Mouse (Mus musculus) liver, embryonic 14.5 days (tissue): ENCODE measurements around the gene H2-T23. TPM values are rescaled to one million over a fixed set of nuclear protein-coding genes. Genes with fewer than 3 reads are reported as not detected.
"Not testable (repeated sequence)": the region's sequence is repeated elsewhere in the genome, so short reads cannot be mapped to it uniquely, and the experiment has no call there.

Experiments
- ATAC-seq: fragments of 200-750 bp; cut with Nextera tagmentation; 2 replicates; pipeline ENCODE4 v1.8.0; 2017; ENCODE audit warnings: moderate number of reproducible peaks, mild to moderate bottlenecking, moderate library complexity; ENCODE audit not compliant: insufficient read depth
- DNase-seq, 3 experiments: peaks; one replicate each; pipeline ENCODE4 v3.0.0-alpha.2; 2012 to 2013; ENCODE audit warnings: low read depth in 3 of 3, low spot score in 3 of 3
- H3K27ac ChIP-seq: fragments of 300-500 bp; sonication (generic); 2 replicates; pipeline ENCODE4 v1.5.1; 2014; ENCODE audit warnings: moderate library complexity, mild to moderate bottlenecking, control low read depth, inconsistent platforms
- H3K27me3 ChIP-seq: fragments of 300-500 bp; sonication (generic); 2 replicates; pipeline ENCODE4 v1.6.1; 2014; ENCODE audit warnings: mild to moderate bottlenecking, low read length, moderate library complexity; ENCODE audit not compliant: control insufficient read depth, insufficient read depth
- H3K36me3 ChIP-seq: fragments of 300-500 bp; sonication (generic); replicated peaks from 2 replicates; pipeline ENCODE4 v1.6.1; 2014; ENCODE audit warnings: low read depth; ENCODE audit not compliant: control insufficient read depth, insufficient read depth
- H3K4me1 ChIP-seq, 2 experiments: fragments of 200-500 bp in 1 of 2; fragments of 300-500 bp in 1 of 2; sonication (generic) in 1 of 2; replicated peaks; 2 replicates each; pipeline ENCODE4 v1.6.1; 2012 to 2014; ENCODE audit warnings: antibody characterized with exemption in 1 of 2, inconsistent platforms in 1 of 2, low read length in 1 of 2; ENCODE audit not compliant: control insufficient read depth in 2 of 2, insufficient read depth in 2 of 2
- H3K4me2 ChIP-seq: fragments of 300-500 bp; sonication (generic); 2 replicates; pipeline ENCODE4 v1.6.1; 2014; ENCODE audit warnings: low read depth, mild to moderate bottlenecking, control low read depth, moderate library complexity
- H3K4me3 ChIP-seq, 2 experiments: fragments of 200-500 bp in 1 of 2; fragments of 300-500 bp in 1 of 2; sonication (generic) in 1 of 2; 2 replicates each; pipeline ENCODE4 v1.5.1; 2012 to 2014; ENCODE audit warnings: low read depth in 2 of 2, low read length in 2 of 2, mild to moderate bottlenecking in 2 of 2, control low read depth in 1 of 2, inconsistent platforms in 1 of 2, moderate library complexity in 1 of 2; ENCODE audit not compliant: insufficient read depth in 1 of 2
- H3K9ac ChIP-seq: fragments of 300-500 bp; sonication (generic); replicated peaks from 2 replicates; pipeline ENCODE4 v1.6.1; 2014; ENCODE audit warnings: mild to moderate bottlenecking, control low read depth, moderate library complexity
- H3K9me3 ChIP-seq: fragments of 300-500 bp; sonication (generic); 2 replicates; pipeline ENCODE4 v1.6.1; 2016; ENCODE audit warnings: low read length, mixed read lengths; ENCODE audit not compliant: control insufficient read depth
- CTCF ChIP-seq: IDR thresholded peaks from 2 replicates; pipeline ENCODE4 v1.5.1; 2016; ENCODE audit warnings: antibody characterized with exemption, low read depth, control low read depth
- EP300 ChIP-seq: IDR thresholded peaks from 2 replicates; pipeline ENCODE4 v1.6.1; 2016; ENCODE audit warnings: antibody characterized with exemption, low read depth
- WGBS: fragments of 180-500 bp; shearing (Covaris S2); extraction: QIAGEN DNeasy Blood & Tissue Kit; methylation state at CpG from one replicate; pipeline ENCODE4 v1.1.7; 2014; ENCODE audit not compliant: insufficient replicate concordance; 5-methylcytosine and 5-hydroxymethylcytosine counted together
- polyA plus RNA-seq, 2 experiments: library from polyadenylated mRNA; depleted of rRNA in 1 of 2; stranded (reverse) in 1 of 2; unstranded in 1 of 2; fragments of >200 nt; fragmentation: Nextera tagmentation in 1 of 2; extraction: Ambion mirVana in 1 of 2; gene quantifications; 2 replicates each; pipeline versions ENCODE4 v1.2.1 to v1.2.3; 2012 to 2014

The H2-T23 gene
- polyA plus RNA-seq, 2 experiments = 25.5 to 29.1 TPM

DNA sequence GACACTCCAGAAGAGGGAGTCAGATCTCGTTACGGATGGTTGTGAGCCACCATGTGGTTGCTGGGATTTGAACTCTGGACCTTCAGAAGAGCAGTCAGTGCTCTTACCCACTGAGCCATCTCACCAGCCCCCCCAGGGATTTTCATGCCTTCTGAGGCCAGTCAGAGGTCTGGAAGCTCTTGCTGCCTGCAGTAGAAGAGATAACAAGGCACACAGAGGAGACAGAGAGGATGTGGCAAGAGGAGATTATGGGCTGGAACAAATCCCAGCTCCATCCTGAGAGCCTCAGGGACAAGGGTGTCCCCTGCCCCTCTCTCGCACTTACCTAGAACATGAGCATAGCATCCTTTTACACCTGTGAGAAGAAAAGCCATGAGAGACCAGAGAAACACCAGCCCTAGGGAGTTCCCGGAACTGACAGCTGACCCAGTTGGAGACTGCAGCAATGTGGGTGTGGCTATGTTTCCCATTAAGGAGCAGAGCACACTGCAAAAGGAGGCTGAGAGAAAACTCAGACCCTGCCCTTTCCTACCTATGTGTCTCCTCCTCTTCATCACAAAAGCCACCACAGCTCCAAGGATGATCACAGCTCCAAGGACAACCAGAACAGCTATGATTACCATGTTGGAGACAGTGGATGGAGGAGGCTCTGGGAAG lies 2.5 kb downstream of the H2-T23 start:
- H3K27me3 ChIP-seq, H3K36me3 ChIP-seq, H3K27ac ChIP-seq, H3K9ac ChIP-seq, H3K4me2 ChIP-seq, H3K4me3 ChIP-seq, H3K9me3 ChIP-seq: not testable (repeated sequence)
- ATAC-seq = peak; percentile 40; the same call in 1 of the 2 replicates
- peaks cover 0 to 16% of the 10 kb centered on the region in 2 experiments; a peak in 3 of 4 replicates for H3K4me1 ChIP-seq
- DNase-seq = peak; percentile 54 to 62 (median 57)
- WGBS = 52% methylated on average over 2 of the region's 4 CpGs
- TF ChIP-seq EP300 = peak; percentile 18; the same call in 1 of the 2 replicates

GRCm38 (mm10) chr17:36028879-36029619 lies 3.6 kb downstream of the H2-T23 start:
- no peak for DNase-seq
- Histone ChIP-seq H3K4me3 (no peak overlapping the region), H3K4me2 (no peak overlapping the region), H3K27me3 (no peaks in the 10 kb centered on the region), H3K9ac (no peak overlapping the region), H3K4me1 (peaks cover 2 to 18% of the 10 kb centered on the region in 2 experiments), H3K36me3 (no peaks in the 10 kb centered on the region), H3K9me3 (no peaks in the 10 kb centered on the region), H3K27ac (no peak overlapping the region)
- TF ChIP-seq EP300 = no peak
- TF ChIP-seq CTCF = no peak
- ATAC-seq = no peak
- 71% methylated on average over 7 of the region's 7 CpGs for WGBS

DNA sequence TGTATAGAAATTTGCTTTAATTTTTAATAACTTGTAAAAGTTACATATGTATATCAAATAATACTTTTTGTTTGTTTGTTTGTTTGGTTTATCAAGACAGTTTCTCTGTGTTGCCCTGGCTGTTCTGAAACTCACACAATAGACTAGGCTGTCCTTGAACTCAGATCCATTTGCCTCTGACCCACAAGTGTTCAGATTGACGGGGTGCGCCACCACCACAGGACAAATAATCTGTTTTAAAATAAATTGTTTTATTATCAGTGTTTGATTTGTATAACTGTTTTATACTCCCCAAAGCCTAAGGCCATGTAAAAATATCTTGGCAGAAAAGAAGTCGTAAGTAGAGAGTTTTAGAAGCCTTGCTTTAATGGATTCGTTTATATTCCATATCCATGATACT lies 5.0 kb downstream of the H2-T23 start:
- no peak overlapping the region for H3K4me2 ChIP-seq
- no peak overlapping the region for H3K27ac ChIP-seq
- H3K27me3 ChIP-seq = no peaks in the 10 kb centered on the region
- WGBS = 80% methylated on average over 4 of the region's 4 CpGs
- DNase-seq (no peak), ATAC-seq (no peak)
- TF ChIP-seq EP300 (no peak), CTCF (no peak)
- no peak overlapping the region for H3K9ac ChIP-seq
- no peak overlapping the region for H3K4me3 ChIP-seq
- no peaks in the 10 kb centered on the region for H3K36me3 ChIP-seq
- peaks cover 12 to 31% of the 10 kb centered on the region in 2 experiments for H3K4me1 ChIP-seq
- H3K9me3 ChIP-seq = no peaks in the 10 kb centered on the region

DNA sequence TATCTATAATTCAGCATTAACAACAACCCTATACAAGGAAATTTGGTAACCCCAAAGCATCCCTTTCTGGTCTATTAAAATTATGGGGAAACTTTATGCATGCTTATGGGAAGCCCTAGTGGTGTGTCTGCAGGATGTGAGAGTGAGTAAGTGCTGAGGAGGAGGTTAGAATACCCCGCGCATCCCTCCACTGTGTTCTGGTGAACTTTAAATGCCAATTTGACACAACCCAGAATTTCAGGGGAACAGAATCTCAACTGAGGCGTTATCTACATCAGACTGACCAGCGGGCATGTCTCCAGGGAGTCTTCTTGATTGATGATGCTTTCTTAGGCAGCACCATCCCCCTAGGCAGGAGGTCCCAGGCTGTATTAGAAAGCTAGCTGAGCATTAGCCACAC lies 6.8 kb downstream of the H2-T23 start:
- 69% methylated on average over 4 of the region's 4 CpGs for WGBS
- Histone ChIP-seq H3K27me3 (no peaks in the 10 kb centered on the region), H3K27ac (no peak overlapping the region), H3K4me3 (no peak overlapping the region), H3K36me3 (no peaks in the 10 kb centered on the region), H3K9ac (no peak overlapping the region), H3K4me2 (no peak overlapping the region), H3K9me3 (no peaks in the 10 kb centered on the region), H3K4me1 (peaks cover 19 to 37% of the 10 kb centered on the region in 2 experiments)
- ATAC-seq (no peak), DNase-seq (no peak)
- TF ChIP-seq CTCF (no peak), EP300 (no peak)

GRCm38 (mm10) chr17:36025197-36025596 lies 7.5 kb downstream of the H2-T23 start:
- Histone ChIP-seq H3K4me1 (peaks cover 19 to 35% of the 10 kb centered on the region in 2 experiments), H3K4me2 (no peak overlapping the region), H3K27ac (no peak overlapping the region), H3K9me3 (no peaks in the 10 kb centered on the region), H3K4me3 (no peak overlapping the region), H3K27me3 (no peaks in the 10 kb centered on the region), H3K9ac (no peak overlapping the region), H3K36me3 (no peaks in the 10 kb centered on the region)
- no peak for DNase-seq
- 74% methylated on average over 5 of the region's 5 CpGs for WGBS
- TF ChIP-seq EP300 = no peak
- no peak for TF ChIP-seq CTCF
- ATAC-seq = no peak
